Comparison of ENCODE assay signal across 19 mouse cellular contexts in the genomic region with DNA sequence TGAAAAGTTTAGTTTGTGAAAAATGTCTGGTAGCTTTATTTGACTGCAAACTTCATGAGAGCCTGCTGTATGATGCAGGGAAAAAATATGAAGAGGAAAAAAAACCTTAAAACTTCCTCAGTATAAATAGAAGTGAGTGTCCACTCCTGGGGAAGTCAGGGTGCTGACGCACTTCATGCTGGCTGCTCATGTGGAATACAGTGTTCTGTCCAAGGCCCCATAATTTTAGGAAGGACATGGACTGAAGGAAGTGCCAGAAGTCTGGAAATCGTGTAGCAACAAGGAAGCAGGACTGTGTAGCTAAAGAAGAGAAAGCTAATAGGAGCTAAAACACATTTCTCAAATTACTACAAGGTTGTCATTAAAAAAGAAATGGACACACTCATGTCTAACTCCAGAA. TPM values are rescaled to one million over a fixed set of nuclear protein-coding genes. Genes with fewer than 3 reads are reported as not detected.
DNase-seq lines count a peak whose midpoint lies in the region; ATAC-seq and TF ChIP-seq lines count a peak whose summit lies in the region.
"Had no signal": no experiment of that assay in that cellular context is flagged by ENCODE, and none has a peak within 500 bp of the region (broad histone marks: within the 10 kb centered on the region; RNA-seq: fewer than 3 reads in every experiment).

No protein-coding gene starts in this region.

- H3K4me3 ChIP-seq in heart, embryonic 11.5 days (ENCODE audit: low read depth, low read length), result no peak overlapping the region
- H3K4me3 ChIP-seq in testis, adult 2 months (ENCODE audit: control insufficient read depth, low read depth, low read length), result no peak overlapping the region
- H3K4me3 ChIP-seq: forebrain, embryonic 13.5 days; hindbrain, embryonic 12.5 days; liver, embryonic 12.5 days; midbrain, embryonic 15.5 days; neural tube, embryonic 12.5 days had no signal

- H3K4me2 ChIP-seq in heart, embryonic 11.5 days, result no peak overlapping the region
- H3K4me2 ChIP-seq: forebrain, embryonic 13.5 days; hindbrain, embryonic 12.5 days; liver, embryonic 12.5 days; midbrain, embryonic 15.5 days; neural tube, embryonic 12.5 days had no signal

- H3K27me3 ChIP-seq in heart, embryonic 11.5 days (ENCODE audit: control insufficient read depth, insufficient read depth, low read length), result no peaks in the 10 kb centered on the region
- no peaks in the 10 kb centered on the region for H3K27me3 ChIP-seq in testis, adult 2 months (ENCODE audit: control insufficient read depth, insufficient read depth, low read length)
- H3K27me3 ChIP-seq: forebrain, embryonic 13.5 days; hindbrain, embryonic 12.5 days; liver, embryonic 12.5 days; midbrain, embryonic 15.5 days; neural tube, embryonic 12.5 days had no signal

- no peaks in the 10 kb centered on the region for H3K9me3 ChIP-seq in heart, embryonic 11.5 days (replicated peaks; ENCODE audit: control insufficient read depth, low read length)
- H3K9me3 ChIP-seq: forebrain, embryonic 13.5 days; hindbrain, embryonic 12.5 days; liver, embryonic 12.5 days; midbrain, embryonic 15.5 days; neural tube, embryonic 12.5 days had no signal

- no peak overlapping the region for H3K27ac ChIP-seq in heart, embryonic 11.5 days (ENCODE audit: low read depth, low read length)
- peak overlapping the region; percentile 65; the same call in 1 of the 2 replicates for H3K27ac ChIP-seq in testis, adult 2 months (ENCODE audit: control insufficient read depth, insufficient read depth, low read depth, low read length)
- H3K27ac ChIP-seq: forebrain, embryonic 13.5 days; hindbrain, embryonic 12.5 days; liver, embryonic 12.5 days; midbrain, embryonic 15.5 days; neural tube, embryonic 12.5 days had no signal

- TF ChIP-seq CTCF in testis, adult 2 months (IDR thresholded peaks at IDR 0.05; ENCODE audit: control insufficient read depth, insufficient read depth, insufficient replicate concordance, low read depth, low read length), result no peak

- no peak for TF ChIP-seq POLR2A in testis, adult 2 months (IDR thresholded peaks at IDR 0.05; ENCODE audit: control insufficient read depth, low read depth, low read length)

- no peaks in the 10 kb centered on the region for H3K36me3 ChIP-seq in heart, embryonic 11.5 days (ENCODE audit: control insufficient read depth, insufficient read depth, low read length)
- no peaks in the 10 kb centered on the region for H3K36me3 ChIP-seq in testis, adult 2 months (ENCODE audit: control insufficient read depth, insufficient read depth, low read length)
- H3K36me3 ChIP-seq: G1E; hindbrain, embryonic 12.5 days; liver, embryonic 12.5 days; midbrain, embryonic 15.5 days; neural tube, embryonic 12.5 days had no signal

- 67% methylated on average over 2 of the region's 2 CpGs for WGBS in heart, embryonic 11.5 days (ENCODE audit: insufficient replicate concordance)

- H3K9ac ChIP-seq in heart, embryonic 11.5 days (ENCODE audit: low read depth, low read length), result no peak overlapping the region
- H3K9ac ChIP-seq: forebrain, embryonic 13.5 days; hindbrain, embryonic 12.5 days; liver, embryonic 12.5 days; midbrain, embryonic 15.5 days; neural tube, embryonic 12.5 days had no signal

- intact Hi-C loops in heart, postnatal 25 days (cut with DNase I), result loop anchor here (2.0 kb wide), 1 partner anchor 58 kb away; no protein-coding TSS in a partner anchor

- peak; percentile 97 for DNase-seq in heart, adult 11 months
- DNase-seq in testis, postnatal 10 days (ENCODE audit: low spot score), result no peak
- DNase-seq in heart, postnatal 25 days (ENCODE audit: low spot score), result peak; percentile 50
- DNase-seq in cerebellum, postnatal 14 days, result no peak
- DNase-seq in frontal cortex, postnatal 25 days (ENCODE audit: low spot score in 2 of 2), result no peak
- DNase-seq: cerebellum, adult 2 months; layer of hippocampus, adult 9-11 months had no signal

- no peaks in the 10 kb centered on the region for H3K4me1 ChIP-seq in heart, embryonic 11.5 days (ENCODE audit: control insufficient read depth, insufficient read depth, low read length)
- no peaks in the 10 kb centered on the region for H3K4me1 ChIP-seq in testis, adult 2 months (ENCODE audit: control insufficient read depth, insufficient read depth, low read length)
- H3K4me1 ChIP-seq: forebrain, embryonic 13.5 days; hindbrain, embryonic 12.5 days; liver, embryonic 12.5 days; midbrain, embryonic 15.5 days; neural tube, embryonic 12.5 days had no signal

- no peak for ATAC-seq in heart, embryonic 11.5 days (replicated peaks; ENCODE audit: insufficient number of reproducible peaks, low FRiP score, low TSS enrichment)
- ATAC-seq in inflammation-experienced regulatory T-cells, adult 6 months, result no peak
- ATAC-seq: forebrain, embryonic 13.5 days; intestine, embryonic 16.5 days; liver, embryonic 12.5 days; midbrain, embryonic 15.5 days had no signal

RNA-seq across cellular contexts. Expression of a gene that starts 59.4 kb away (rescaled TPM):
- 9.9 and 10.7 TPM in 2 replicates for polyA plus RNA-seq in heart, embryonic 11.5 days (2014; fragmentation: Nextera tagmentation; extraction: Ambion mirVana)
- polyA plus RNA-seq in testis, adult 2 months (2012; rRNA removed), result 0.17 and 0.25 TPM in 2 replicates
- 10 to 100 TPM; 54.3 to 54.9 TPM for total RNA-seq in heart, postnatal 25 days (2021)
- polyA plus RNA-seq in inflammation-experienced regulatory T-cells, adult 6 months (2017; shearing (Covaris generic)), result not detected
- total RNA-seq: megakaryocyte progenitor cell, adult 5-6 weeks had no signal
- polyA plus RNA-seq: C2C12, G1E had no signal

Comparison
In these comparisons a context has a peak if more than half of its experiments do, and no peak if none do; other contexts are left out.
1. DNase-seq: peak in heart, adult 11 months (single experiment) and heart, postnatal 25 days (single experiment); none in testis, postnatal 10 days (single experiment), cerebellum, postnatal 14 days (0 of 2) and frontal cortex, postnatal 25 days (0 of 2).